Mouse (Mus musculus) heart, postnatal 0 days (tissue): ENCODE data around the gene Itk. TPM values are rescaled to one million over a fixed set of nuclear protein-coding genes. Genes with fewer than 3 reads are reported as not detected.
A peak's percentile ranks its signal among the peaks of the same experiment; 100 is the strongest.

Source experiments
- ATAC-seq: fragments of 200-750 bp; cut with Nextera tagmentation; 2 replicates; pipeline ENCODE4 v1.8.0; 2017; ENCODE audit warnings: low read depth, moderate number of reproducible peaks, moderate library complexity; ENCODE audit not compliant: insufficient read depth
- DNase-seq: peaks from one replicate; pipeline ENCODE4 v3.0.0-alpha.2; 2016; ENCODE audit warnings: low spot score
- H3K27ac ChIP-seq: fragments of 300-500 bp; sonication (generic); 2 replicates; pipeline ENCODE4 v1.5.1; 2014; ENCODE audit warnings: low read depth, mild to moderate bottlenecking
- H3K27me3 ChIP-seq: fragments of 300-500 bp; sonication (generic); 2 replicates; pipeline ENCODE4 v1.6.1; 2014; ENCODE audit warnings: low read length, mixed read lengths; ENCODE audit not compliant: control insufficient read depth, insufficient read depth
- H3K36me3 ChIP-seq: fragments of 300-500 bp; sonication (generic); replicated peaks from 2 replicates; pipeline ENCODE4 v1.6.1; 2014; ENCODE audit warnings: low read length, mixed read lengths; ENCODE audit not compliant: control insufficient read depth, insufficient read depth
- H3K4me1 ChIP-seq: fragments of 300-500 bp; sonication (generic); 2 replicates; pipeline ENCODE4 v1.6.1; 2014; ENCODE audit warnings: antibody characterized with exemption; ENCODE audit not compliant: control insufficient read depth, insufficient read depth
- H3K4me2 ChIP-seq: fragments of 300-500 bp; sonication (generic); 2 replicates; pipeline ENCODE4 v1.6.1; 2014; ENCODE audit warnings: low read depth, mild to moderate bottlenecking, low read length, moderate library complexity
- H3K4me3 ChIP-seq: fragments of 300-500 bp; sonication (generic); 2 replicates; pipeline ENCODE4 v1.5.1; 2014; ENCODE audit warnings: low read depth, low read length
- H3K9ac ChIP-seq: fragments of 300-500 bp; sonication (generic); replicated peaks from 2 replicates; pipeline ENCODE4 v1.6.1; 2014; ENCODE audit warnings: low read depth, low read length, mixed read lengths
- H3K9me3 ChIP-seq: fragments of 300-500 bp; sonication (generic); replicated peaks from 2 replicates; pipeline ENCODE4 v1.6.1; 2016; ENCODE audit warnings: low read length; ENCODE audit not compliant: control insufficient read depth
- CTCF ChIP-seq: IDR thresholded peaks from 2 replicates; pipeline ENCODE4 v1.5.1; 2016; ENCODE audit warnings: antibody characterized with exemption, control low read depth, low read depth
- EP300 ChIP-seq: IDR thresholded peaks from 2 replicates; pipeline ENCODE4 v1.6.1; 2016; ENCODE audit warnings: antibody characterized with exemption, low read depth
- WGBS: fragments of 180-500 bp; shearing (Covaris S2); extraction: QIAGEN DNeasy Blood & Tissue Kit; methylation state at CpG from one replicate; pipeline ENCODE4 v1.1.7; 2014; 5-methylcytosine and 5-hydroxymethylcytosine counted together
- polyA plus RNA-seq: library from polyadenylated mRNA; unstranded; fragments of >200 nt; fragmentation: Nextera tagmentation; extraction: Ambion mirVana; gene quantifications from 2 replicates; pipeline ENCODE4 v1.2.1, GENCODE M21; 2015
- total RNA-seq: library from RNA; depleted of rRNA; stranded (reverse); fragments of >200 nt; gene quantifications from 2 replicates; pipeline ENCODE4 v1.2.3, GENCODE M21; 2014; ENCODE audit warnings: low replicate concordance

The Itk gene
- total and polyA plus RNA-seq, 2 experiments from 2014 or later: not detected

DNA sequence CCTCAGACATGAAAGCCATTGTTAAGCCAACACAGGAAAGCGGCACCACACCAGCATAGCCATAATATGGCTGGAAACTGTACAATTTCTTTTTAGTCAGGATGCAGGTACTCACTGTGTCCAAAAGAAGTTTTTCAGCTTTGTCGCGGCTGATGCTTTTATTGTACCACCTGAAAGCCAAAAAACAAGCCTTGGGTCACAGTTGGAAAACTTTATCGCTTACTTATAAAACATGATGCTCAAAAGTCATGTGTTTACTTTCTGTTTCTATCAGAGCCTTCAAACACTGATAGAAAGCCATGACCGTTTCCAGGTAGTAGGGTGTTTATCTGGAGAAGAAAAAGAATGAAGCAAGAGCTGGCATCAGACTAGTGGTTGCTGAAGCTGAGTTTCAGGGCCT lies 41.6 kb downstream of the Itk start:
- Histone ChIP-seq H3K4me2 (no peak overlapping the region), H3K4me3 (no peak overlapping the region), H3K9ac (no peak overlapping the region), H3K4me1 (no peaks in the 10 kb centered on the region), H3K9me3 (no peaks in the 10 kb centered on the region), H3K27ac (no peak overlapping the region), H3K36me3 (no peaks in the 10 kb centered on the region), H3K27me3 (no peaks in the 10 kb centered on the region)
- TF ChIP-seq EP300: no peak
- TF ChIP-seq CTCF: no peak
- 82% methylated on average over 5 of the region's 5 CpGs for WGBS
- DNase-seq (no peak), ATAC-seq (no peak)

DNA sequence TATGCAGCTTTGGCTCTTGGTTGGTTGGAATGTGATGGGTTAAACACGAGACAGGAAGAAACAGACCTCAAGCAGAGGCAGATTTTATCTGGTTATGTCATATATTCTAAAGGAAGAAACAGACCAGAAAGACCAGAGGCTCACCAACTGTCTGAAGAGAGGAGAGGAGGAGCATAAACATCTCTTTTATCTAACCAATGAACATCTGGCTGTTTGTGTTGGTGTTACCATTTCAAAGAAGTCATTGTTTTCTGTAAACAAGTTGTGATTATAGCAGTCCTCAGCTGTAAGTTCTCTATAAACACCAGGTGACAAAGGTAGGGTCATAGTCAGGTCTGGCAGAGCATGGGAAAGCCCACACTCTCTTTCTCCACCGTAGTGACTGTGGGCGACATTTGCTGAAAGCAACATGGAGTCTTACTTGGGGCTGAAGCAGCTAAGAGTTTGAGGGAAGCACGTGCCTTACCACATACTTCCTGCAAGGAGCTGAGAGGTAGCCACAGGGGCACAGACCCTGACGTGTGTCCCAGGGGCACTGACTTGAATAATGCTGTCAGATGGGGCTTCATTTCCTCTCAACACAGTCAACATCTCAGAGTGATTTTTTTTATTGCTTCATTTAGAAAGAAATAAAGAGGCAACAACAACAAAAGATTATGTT lies 45.3 kb downstream of the Itk start:
- Histone ChIP-seq H3K4me1 (no peaks in the 10 kb centered on the region; the same call in 1 of the 2 replicates), H3K4me3 (no peak overlapping the region), H3K27ac (peak overlapping the region; percentile 8; the same call in 1 of the 2 replicates), H3K4me2 (no peak overlapping the region), H3K36me3 (no peaks in the 10 kb centered on the region), H3K9ac (no peak overlapping the region), H3K27me3 (no peaks in the 10 kb centered on the region), H3K9me3 (no peaks in the 10 kb centered on the region)
- ATAC-seq (no peak), DNase-seq (no peak)
- no peak for TF ChIP-seq EP300
- TF ChIP-seq CTCF: no peak
- WGBS: 58% methylated on average over 5 of the region's 5 CpGs

DNA sequence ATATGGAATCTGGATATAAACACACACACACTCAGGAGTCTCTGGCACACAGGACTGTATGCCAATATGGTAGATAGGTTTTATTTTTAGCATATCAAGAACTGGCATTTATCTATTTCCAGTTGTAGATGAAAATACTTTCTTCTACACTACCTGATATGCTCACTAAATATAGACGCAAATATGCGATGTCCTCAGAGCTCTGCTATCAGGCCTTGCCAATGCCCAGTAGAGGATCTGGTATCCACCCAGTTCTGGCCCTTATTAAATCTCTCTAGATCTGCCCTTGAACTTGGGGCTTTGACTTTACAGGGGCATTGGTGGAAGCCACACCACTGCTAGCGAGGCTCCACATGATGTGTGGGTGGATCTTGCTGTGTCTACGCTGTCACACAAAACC lies 47.4 kb downstream of the Itk start:
- H3K9me3 ChIP-seq: no peaks in the 10 kb centered on the region
- DNase-seq (no peak), ATAC-seq (peak; percentile 33; the same call in 1 of the 2 replicates)
- peak overlapping the region; percentile 67 for H3K27ac ChIP-seq
- H3K4me2 ChIP-seq: no peak overlapping the region
- H3K9ac ChIP-seq: no peak overlapping the region
- no peaks in the 10 kb centered on the region for H3K27me3 ChIP-seq
- no peaks in the 10 kb centered on the region for H3K36me3 ChIP-seq
- no peak for TF ChIP-seq CTCF
- TF ChIP-seq EP300: no peak
- H3K4me1 ChIP-seq: no peaks in the 10 kb centered on the region; the same call in 1 of the 2 replicates
- no peak overlapping the region for H3K4me3 ChIP-seq
- 41% methylated on average over 4 of the region's 4 CpGs for WGBS

DNA sequence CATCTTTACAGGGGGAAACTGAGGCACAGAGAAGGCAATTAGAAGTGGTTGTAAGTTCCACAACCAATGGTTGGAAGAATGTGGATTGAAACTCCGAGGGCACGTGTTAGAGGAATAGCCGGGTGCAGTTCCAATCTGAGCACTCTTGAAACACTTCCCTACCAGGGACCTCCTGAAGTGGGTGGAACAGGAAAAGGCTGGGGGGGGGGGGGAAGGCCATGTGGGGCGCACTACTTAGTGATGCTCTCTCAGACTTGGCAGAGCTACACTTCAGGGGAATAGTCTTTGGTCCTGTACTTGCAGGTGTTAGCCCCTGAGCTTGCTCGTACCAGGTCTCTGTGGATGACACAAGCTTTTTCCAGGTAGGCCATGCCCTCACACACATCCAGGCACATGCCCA lies 53.3 kb downstream of the Itk start:
- Histone ChIP-seq H3K27me3 (no peaks in the 10 kb centered on the region), H3K4me1 (no peaks in the 10 kb centered on the region), H3K27ac (no peak overlapping the region), H3K9ac (no peak overlapping the region), H3K36me3 (no peaks in the 10 kb centered on the region), H3K9me3 (no peaks in the 10 kb centered on the region), H3K4me2 (no peak overlapping the region), H3K4me3 (no peak overlapping the region)
- no peak for TF ChIP-seq EP300
- no peak for TF ChIP-seq CTCF
- ATAC-seq (no peak), DNase-seq (no peak)
- WGBS: 79% methylated on average over 5 of the region's 5 CpGs

GRCm38 (mm10) chr11:46332217-46332616 lies 57.1 kb downstream of the Itk start:
- Histone ChIP-seq H3K9me3 (no peaks in the 10 kb centered on the region), H3K4me2 (no peak overlapping the region), H3K36me3 (no peaks in the 10 kb centered on the region), H3K27ac (no peak overlapping the region), H3K27me3 (no peaks in the 10 kb centered on the region), H3K4me3 (no peak overlapping the region), H3K4me1 (no peaks in the 10 kb centered on the region), H3K9ac (no peak overlapping the region)
- no peak for TF ChIP-seq EP300
- TF ChIP-seq CTCF: no peak
- DNase-seq (no peak), ATAC-seq (no peak)
- WGBS: 87% methylated on average over 8 of the region's 8 CpGs
